Mouse (Mus musculus) monocyte, adult 5-6 weeks (primary cell): ENCODE data around the gene Lctl. TPM values are rescaled to one million over a fixed set of nuclear protein-coding genes. Genes with fewer than 3 reads are reported as not detected.
A peak's percentile ranks its signal among the peaks of the same experiment; 100 is the strongest.

Source experiments
- ATAC-seq: fragments of 153-309, 156-312 bp; replicated peaks from 2 replicates; pipeline ENCODE4 v1.8.0; 2017; ENCODE audit warnings: mild to moderate bottlenecking; ENCODE audit not compliant: low TSS enrichment, insufficient number of reproducible peaks, severe bottlenecking, poor library complexity, low FRiP score
- total RNA-seq: library from RNA; stranded (forward); fragments of 200-1000, 200-491, 200-594 nt; gene quantifications from 3 replicates; pipeline ENCODE4 v1.2.3, GENCODE M21; 2017

Gene Lctl
- not detected in 3 replicates for total RNA-seq

- ATAC-seq, result no peak
Measured at GRCm38 (mm10) chr9:64116876-64117275, at the start of gene Lctl. Lctl (plus strand) TSS chr9:64117147.

- ATAC-seq, result no peak
Measured at GRCm38 (mm10) chr9:64067787-64068186, 49.2 kb upstream of the Lctl start.

GRCm38 (mm10) chr9:64068571-64068970 is 48.4 kb upstream of the Lctl start:
- ATAC-seq, result no peak

GRCm38 (mm10) chr9:64069131-64069530 is 47.8 kb upstream of the Lctl start:
- ATAC-seq, result no peak

- no peak for ATAC-seq
Measured at GRCm38 (mm10) chr9:64070674-64071073, 46.3 kb upstream of the Lctl start.

GRCm38 (mm10) chr9:64074831-64075230 is 42.1 kb upstream of the Lctl start:
- no peak for ATAC-seq

- no peak for ATAC-seq
Measured at GRCm38 (mm10) chr9:64076412-64076811, 40.5 kb upstream of the Lctl start.

GRCm38 (mm10) chr9:64078386-64078792 is 38.6 kb upstream of the Lctl start:
- ATAC-seq, result no peak

GRCm38 (mm10) chr9:64079922-64080321 is 37.0 kb upstream of the Lctl start:
- ATAC-seq, result no peak

GRCm38 (mm10) chr9:64084231-64084630 is 32.7 kb upstream of the Lctl start:
- no peak for ATAC-seq

- ATAC-seq, result no peak
Measured at GRCm38 (mm10) chr9:64084661-64085399, 32.1 kb upstream of the Lctl start.

- ATAC-seq, result no peak
Measured at GRCm38 (mm10) chr9:64085976-64086375, 31.0 kb upstream of the Lctl start.

- ATAC-seq, result no peak
Measured at GRCm38 (mm10) chr9:64086543-64086942, 30.4 kb upstream of the Lctl start.

GRCm38 (mm10) chr9:64087461-64088235 is 29.3 kb upstream of the Lctl start:
- ATAC-seq, result peak; percentile 60

GRCm38 (mm10) chr9:64088346-64088745 is 28.6 kb upstream of the Lctl start:
- no peak for ATAC-seq

- peak; percentile 76 for ATAC-seq
Measured at GRCm38 (mm10) chr9:64089004-64089403, 27.9 kb upstream of the Lctl start.

GRCm38 (mm10) chr9:64094083-64094482 is 22.9 kb upstream of the Lctl start:
- no peak for ATAC-seq

GRCm38 (mm10) chr9:64098282-64098681 is 18.7 kb upstream of the Lctl start:
- ATAC-seq, result no peak

- ATAC-seq, result peak; percentile 86
Measured at GRCm38 (mm10) chr9:64100442-64100841, 16.5 kb upstream of the Lctl start.

GRCm38 (mm10) chr9:64105301-64105700 is 11.6 kb upstream of the Lctl start:
- 0 out of 2 replicates have a peak, but pooled peaks have one; percentile 27 for ATAC-seq
